Mouse (Mus musculus) forebrain, embryonic 16.5 days (tissue): ENCODE results near the gene Elmo1. TPM values are rescaled to one million over a fixed set of nuclear protein-coding genes. Genes with fewer than 3 reads are reported as not detected.

Source experiments
- ATAC-seq: fragments of 200-750 bp; cut with Nextera tagmentation; 2 replicates; pipeline ENCODE4 v1.8.0; 2017; ENCODE audit warnings: mild to moderate bottlenecking, moderate library complexity
- H3K27ac ChIP-seq: fragments of 300-500 bp; sonication (generic); 2 replicates; pipeline ENCODE4 v1.5.1; 2014; ENCODE audit warnings: low read length, control low read depth
- H3K27me3 ChIP-seq: fragments of 300-500 bp; sonication (generic); replicated peaks from 2 replicates; pipeline ENCODE4 v1.6.1; 2014; ENCODE audit warnings: low read length; ENCODE audit not compliant: control insufficient read depth, insufficient read depth
- H3K36me3 ChIP-seq: fragments of 300-500 bp; sonication (generic); 2 replicates; pipeline ENCODE4 v1.6.1; 2014; ENCODE audit not compliant: control insufficient read depth, insufficient read depth
- H3K4me1 ChIP-seq: fragments of 300-500 bp; sonication (generic); replicated peaks from 2 replicates; pipeline ENCODE4 v1.6.1; 2014; ENCODE audit warnings: low read length; ENCODE audit not compliant: control insufficient read depth, insufficient read depth
- H3K4me2 ChIP-seq: fragments of 300-500 bp; sonication (generic); 2 replicates; pipeline ENCODE4 v1.6.1; 2014; ENCODE audit warnings: mild to moderate bottlenecking, low read length, control low read depth
- H3K4me3 ChIP-seq: fragments of 300-500 bp; sonication (generic); replicated peaks from 2 replicates; pipeline ENCODE4 v1.5.1; 2014; ENCODE audit warnings: mild to moderate bottlenecking, low read length, control low read depth
- H3K9ac ChIP-seq: fragments of 300-500 bp; sonication (generic); replicated peaks from 2 replicates; pipeline ENCODE4 v1.6.1; 2014; ENCODE audit warnings: low read depth, low read length, control low read depth
- H3K9me3 ChIP-seq: fragments of 300-500 bp; sonication (generic); 2 replicates; pipeline ENCODE4 v1.6.1; 2016; ENCODE audit warnings: low read length; ENCODE audit not compliant: control insufficient read depth
- WGBS: fragments of 180-500 bp; shearing (Covaris S2); extraction: QIAGEN DNeasy Blood & Tissue Kit; methylation state at CpG from one replicate; pipeline ENCODE4 v1.1.7; 2014; 5-methylcytosine and 5-hydroxymethylcytosine counted together
- polyA plus RNA-seq: library from polyadenylated mRNA; unstranded; fragments of >200 nt; fragmentation: Nextera tagmentation; extraction: Ambion mirVana; gene quantifications from 2 replicates; pipeline ENCODE4 v1.2.1, GENCODE M21; 2015

Elmo1 gene
- polyA plus RNA-seq, 1 experiment from 2014 or later: 42.4 TPM

GRCm38 (mm10) chr13:20327064-20327463 lies 236.7 kb downstream of the Elmo1 start:
- no peaks in the 10 kb centered on the region for H3K4me1 ChIP-seq
- H3K9me3 ChIP-seq: no peaks in the 10 kb centered on the region
- ATAC-seq: no peak
- WGBS: 88% methylated on average over 4 of the region's 4 CpGs
- H3K27ac ChIP-seq: no peak overlapping the region
- no peaks in the 10 kb centered on the region for H3K27me3 ChIP-seq
- no peak overlapping the region for H3K4me3 ChIP-seq
- no peaks in the 10 kb centered on the region for H3K36me3 ChIP-seq
- H3K9ac ChIP-seq: no peak overlapping the region
- H3K4me2 ChIP-seq: no peak overlapping the region

- 49% methylated on average over 3 of the region's 3 CpGs for WGBS
- H3K27me3 ChIP-seq: no peaks in the 10 kb centered on the region
- no peaks in the 10 kb centered on the region for H3K9me3 ChIP-seq
- H3K4me1 ChIP-seq: no peaks in the 10 kb centered on the region
- H3K27ac ChIP-seq: no peak overlapping the region
- H3K4me3 ChIP-seq: no peak overlapping the region
- no peaks in the 10 kb centered on the region for H3K36me3 ChIP-seq
- no peak for ATAC-seq
- no peak overlapping the region for H3K4me2 ChIP-seq
- H3K9ac ChIP-seq: no peak overlapping the region
Observed at GRCm38 (mm10) chr13:20327975-20328374, 237.6 kb downstream of the Elmo1 start.

- Histone ChIP-seq H3K27ac (no peak overlapping the region), H3K9ac (no peak overlapping the region), H3K4me3 (no peak overlapping the region), H3K36me3 (no peaks in the 10 kb centered on the region), H3K4me2 (no peak overlapping the region), H3K9me3 (no peaks in the 10 kb centered on the region), H3K27me3 (no peaks in the 10 kb centered on the region), H3K4me1 (no peaks in the 10 kb centered on the region)
- ATAC-seq: no peak
- 86% methylated on average over 1 of the region's 1 CpGs for WGBS
Observed at GRCm38 (mm10) chr13:20328672-20329071, 238.3 kb downstream of the Elmo1 start.

- no peak overlapping the region for H3K9ac ChIP-seq
- WGBS: 76% methylated on average over 7 of the region's 7 CpGs
- no peak overlapping the region for H3K4me2 ChIP-seq
Observed at GRCm38 (mm10) chr13:20330954-20331353, 240.6 kb downstream of the Elmo1 start.

GRCm38 (mm10) chr13:20335051-20335888 lies 244.9 kb downstream of the Elmo1 start:
- 64% methylated on average over 4 of the region's 4 CpGs for WGBS
- Histone ChIP-seq H3K36me3 (no peaks in the 10 kb centered on the region), H3K9me3 (no peaks in the 10 kb centered on the region), H3K9ac (no peak overlapping the region), H3K27ac (no peak overlapping the region), H3K4me1 (no peaks in the 10 kb centered on the region), H3K4me2 (no peak overlapping the region), H3K4me3 (no peak overlapping the region), H3K27me3 (no peaks in the 10 kb centered on the region)
- ATAC-seq: no peak

More at GRCm38 (mm10) chr13:20330954-20331353, 240.6 kb downstream of the Elmo1 start:
- Histone ChIP-seq H3K36me3 (no peaks in the 10 kb centered on the region), H3K27me3 (no peaks in the 10 kb centered on the region), H3K4me3 (no peak overlapping the region), H3K27ac (no peak overlapping the region), H3K4me1 (no peaks in the 10 kb centered on the region), H3K9me3 (no peaks in the 10 kb centered on the region)
- ATAC-seq: no peak

GRCm38 (mm10) chr13:20335889-20336497 lies 245.6 kb downstream of the Elmo1 start:
- WGBS: 78% methylated on average over 7 of the region's 7 CpGs
- ATAC-seq: no peak
- no peaks in the 10 kb centered on the region for H3K4me1 ChIP-seq

GRCm38 (mm10) chr13:20342881-20343280 lies 252.5 kb downstream of the Elmo1 start:
- 95% methylated on average over 3 of the region's 3 CpGs for WGBS
- Histone ChIP-seq H3K36me3 (no peaks in the 10 kb centered on the region), H3K4me1 (no peaks in the 10 kb centered on the region), H3K27ac (no peak overlapping the region), H3K9me3 (no peaks in the 10 kb centered on the region), H3K9ac (no peak overlapping the region), H3K4me3 (no peak overlapping the region), H3K27me3 (no peaks in the 10 kb centered on the region), H3K4me2 (no peak overlapping the region)
- no peak for ATAC-seq

More at GRCm38 (mm10) chr13:20335889-20336497, 245.6 kb downstream of the Elmo1 start:
- H3K27me3 ChIP-seq: no peaks in the 10 kb centered on the region
- no peak overlapping the region for H3K27ac ChIP-seq
- H3K4me2 ChIP-seq: no peak overlapping the region
- no peaks in the 10 kb centered on the region for H3K36me3 ChIP-seq
- H3K4me3 ChIP-seq: no peak overlapping the region
- no peaks in the 10 kb centered on the region for H3K9me3 ChIP-seq
- H3K9ac ChIP-seq: no peak overlapping the region

GRCm38 (mm10) chr13:20349754-20350153 lies 259.4 kb downstream of the Elmo1 start:
- H3K36me3 ChIP-seq: no peaks in the 10 kb centered on the region
- H3K27ac ChIP-seq: no peak overlapping the region
- H3K4me3 ChIP-seq: no peak overlapping the region
- no peak overlapping the region for H3K4me2 ChIP-seq
- peaks cover 19% of the 10 kb centered on the region for H3K4me1 ChIP-seq
- H3K27me3 ChIP-seq: no peaks in the 10 kb centered on the region
- no peak for ATAC-seq
- no peaks in the 10 kb centered on the region for H3K9me3 ChIP-seq
- H3K9ac ChIP-seq: no peak overlapping the region
- 90% methylated on average over 1 of the region's 1 CpGs for WGBS

- no peak overlapping the region for H3K9ac ChIP-seq
- no peaks in the 10 kb centered on the region for H3K27me3 ChIP-seq
- no peak overlapping the region for H3K4me3 ChIP-seq
- WGBS: 95% methylated on average over 2 of the region's 2 CpGs
- no peaks in the 10 kb centered on the region for H3K9me3 ChIP-seq
- peaks cover 28% of the 10 kb centered on the region for H3K4me1 ChIP-seq
- H3K4me2 ChIP-seq: no peak overlapping the region
- ATAC-seq: no peak
- no peaks in the 10 kb centered on the region for H3K36me3 ChIP-seq
- no peak overlapping the region for H3K27ac ChIP-seq
Observed at GRCm38 (mm10) chr13:20352631-20353030, 262.2 kb downstream of the Elmo1 start.
